Mouse (Mus musculus): ENCODE data around the gene Myo18b.

DNA sequence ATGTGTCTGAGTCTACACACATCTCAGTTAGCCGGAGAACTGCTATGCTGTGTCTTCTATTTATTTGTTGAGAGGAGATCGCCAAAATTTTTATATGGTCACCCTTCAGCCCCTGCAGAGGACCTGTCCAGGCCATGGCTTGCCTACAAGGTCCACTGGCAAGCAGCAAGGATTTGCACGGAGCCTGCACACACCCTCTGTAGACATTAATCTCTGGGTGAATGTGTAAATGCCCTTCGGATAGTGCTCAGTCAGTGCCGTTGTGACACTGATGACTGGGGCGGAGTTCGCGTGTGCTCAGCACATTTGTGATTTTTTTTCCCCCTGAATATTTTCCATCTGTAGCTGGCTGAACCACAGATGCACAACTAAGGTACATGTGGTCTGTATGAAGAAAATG is 28.6 kb upstream of the Myo18b start:
- TF ChIP-seq NRF1 (IDR thresholded peaks at IDR 0.05; ENCODE audit: low read depth, low read length) (no peak), EP300 (IDR thresholded peaks at IDR 0.05; ENCODE audit: low read length) (no peak), CTCF (conservative IDR thresholded peaks at IDR 0.05 in 1 of 2, IDR thresholded peaks at IDR 0.05 in 1 of 2; ENCODE audit: low read depth in 2 of 2, low read length in 2 of 2) (no peak), POLR2AphosphoS2 (IDR thresholded peaks at IDR 0.05; ENCODE audit: low read depth, low read length) (no peak), ZNF384 (IDR thresholded peaks at IDR 0.05; ENCODE audit: low read depth, low read length) (no peak)
